Mouse (Mus musculus) liver, embryonic 14.5 days (tissue): ENCODE measurements around the gene Parp16. TPM values are rescaled to one million over a fixed set of nuclear protein-coding genes. Genes with fewer than 3 reads are reported as not detected.

Experiments used
- ATAC-seq: fragments of 200-750 bp; cut with Nextera tagmentation; 2 replicates; pipeline ENCODE4 v1.8.0; 2017; ENCODE audit warnings: moderate number of reproducible peaks, mild to moderate bottlenecking, moderate library complexity; ENCODE audit not compliant: insufficient read depth
- DNase-seq, 3 experiments: peaks; one replicate each; pipeline ENCODE4 v3.0.0-alpha.2; 2012 to 2013; ENCODE audit warnings: low read depth in 3 of 3, low spot score in 3 of 3
- H3K27ac ChIP-seq: fragments of 300-500 bp; sonication (generic); 2 replicates; pipeline ENCODE4 v1.5.1; 2014; ENCODE audit warnings: moderate library complexity, mild to moderate bottlenecking, control low read depth, inconsistent platforms
- H3K27me3 ChIP-seq: fragments of 300-500 bp; sonication (generic); 2 replicates; pipeline ENCODE4 v1.6.1; 2014; ENCODE audit warnings: mild to moderate bottlenecking, low read length, moderate library complexity; ENCODE audit not compliant: control insufficient read depth, insufficient read depth
- H3K36me3 ChIP-seq: fragments of 300-500 bp; sonication (generic); replicated peaks from 2 replicates; pipeline ENCODE4 v1.6.1; 2014; ENCODE audit warnings: low read depth; ENCODE audit not compliant: control insufficient read depth, insufficient read depth
- H3K4me1 ChIP-seq, 2 experiments: fragments of 200-500 bp in 1 of 2; fragments of 300-500 bp in 1 of 2; sonication (generic) in 1 of 2; replicated peaks; 2 replicates each; pipeline ENCODE4 v1.6.1; 2012 to 2014; ENCODE audit warnings: antibody characterized with exemption in 1 of 2, inconsistent platforms in 1 of 2, low read length in 1 of 2; ENCODE audit not compliant: control insufficient read depth in 2 of 2, insufficient read depth in 2 of 2
- H3K4me2 ChIP-seq: fragments of 300-500 bp; sonication (generic); 2 replicates; pipeline ENCODE4 v1.6.1; 2014; ENCODE audit warnings: low read depth, mild to moderate bottlenecking, control low read depth, moderate library complexity
- H3K4me3 ChIP-seq, 2 experiments: fragments of 200-500 bp in 1 of 2; fragments of 300-500 bp in 1 of 2; sonication (generic) in 1 of 2; 2 replicates each; pipeline ENCODE4 v1.5.1; 2012 to 2014; ENCODE audit warnings: low read depth in 2 of 2, low read length in 2 of 2, mild to moderate bottlenecking in 2 of 2, control low read depth in 1 of 2, inconsistent platforms in 1 of 2, moderate library complexity in 1 of 2; ENCODE audit not compliant: insufficient read depth in 1 of 2
- H3K9ac ChIP-seq: fragments of 300-500 bp; sonication (generic); replicated peaks from 2 replicates; pipeline ENCODE4 v1.6.1; 2014; ENCODE audit warnings: mild to moderate bottlenecking, control low read depth, moderate library complexity
- H3K9me3 ChIP-seq: fragments of 300-500 bp; sonication (generic); 2 replicates; pipeline ENCODE4 v1.6.1; 2016; ENCODE audit warnings: low read length, mixed read lengths; ENCODE audit not compliant: control insufficient read depth
- CTCF ChIP-seq: IDR thresholded peaks from 2 replicates; pipeline ENCODE4 v1.5.1; 2016; ENCODE audit warnings: antibody characterized with exemption, low read depth, control low read depth
- EP300 ChIP-seq: IDR thresholded peaks from 2 replicates; pipeline ENCODE4 v1.6.1; 2016; ENCODE audit warnings: antibody characterized with exemption, low read depth
- WGBS: fragments of 180-500 bp; shearing (Covaris S2); extraction: QIAGEN DNeasy Blood & Tissue Kit; methylation state at CpG from one replicate; pipeline ENCODE4 v1.1.7; 2014; ENCODE audit not compliant: insufficient replicate concordance; 5-methylcytosine and 5-hydroxymethylcytosine counted together
- polyA plus RNA-seq, 2 experiments: library from polyadenylated mRNA; depleted of rRNA in 1 of 2; stranded (reverse) in 1 of 2; unstranded in 1 of 2; fragments of >200 nt; fragmentation: Nextera tagmentation in 1 of 2; extraction: Ambion mirVana in 1 of 2; gene quantifications; 2 replicates each; pipeline versions ENCODE4 v1.2.1 to v1.2.3; 2012 to 2014

Parp16 gene
- polyA plus RNA-seq, 2 experiments: 5.7 to 7.2 TPM

GRCm38 (mm10) chr9:65154692-65155455, 40.3 kb upstream of the Parp16 start:
- H3K27me3 ChIP-seq: peaks cover 19% of the 10 kb centered on the region
- no peaks in the 10 kb centered on the region for H3K9me3 ChIP-seq
- WGBS: 54% methylated on average over 9 of the region's 9 CpGs
- no peak overlapping the region for H3K27ac ChIP-seq
- ATAC-seq (no peak), DNase-seq (no peak)
- H3K4me3 ChIP-seq: no peak overlapping the region
- no peak overlapping the region for H3K9ac ChIP-seq
- no peaks in the 10 kb centered on the region for H3K36me3 ChIP-seq
- H3K4me2 ChIP-seq: no peak overlapping the region
- no peaks in the 10 kb centered on the region for H3K4me1 ChIP-seq
- TF ChIP-seq CTCF: no peak
- no peak for TF ChIP-seq EP300

DNA sequence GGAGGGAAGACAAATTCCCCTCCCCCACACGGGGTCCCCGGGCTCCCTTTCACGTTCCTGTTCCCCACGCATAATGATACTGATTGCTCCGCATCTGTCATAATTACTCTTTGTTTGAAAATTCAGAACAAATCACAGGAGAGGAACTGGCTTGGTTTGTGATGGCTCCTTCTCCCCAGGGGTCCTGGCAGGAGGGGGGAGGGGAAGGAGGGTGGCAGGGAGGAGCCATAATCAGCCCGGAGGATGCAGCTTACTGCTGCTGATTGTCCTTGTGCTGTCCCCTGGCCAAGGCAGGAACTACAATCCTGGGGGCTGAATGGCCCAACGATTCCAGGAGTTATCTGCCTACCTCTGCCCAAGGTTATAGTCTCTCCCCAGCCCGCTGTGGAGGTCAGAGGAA, 38.5 kb upstream of the Parp16 start:
- ATAC-seq: no peak
- TF ChIP-seq EP300 (no peak), CTCF (no peak)
- 1% methylated on average over 8 of the region's 8 CpGs for WGBS

DNA sequence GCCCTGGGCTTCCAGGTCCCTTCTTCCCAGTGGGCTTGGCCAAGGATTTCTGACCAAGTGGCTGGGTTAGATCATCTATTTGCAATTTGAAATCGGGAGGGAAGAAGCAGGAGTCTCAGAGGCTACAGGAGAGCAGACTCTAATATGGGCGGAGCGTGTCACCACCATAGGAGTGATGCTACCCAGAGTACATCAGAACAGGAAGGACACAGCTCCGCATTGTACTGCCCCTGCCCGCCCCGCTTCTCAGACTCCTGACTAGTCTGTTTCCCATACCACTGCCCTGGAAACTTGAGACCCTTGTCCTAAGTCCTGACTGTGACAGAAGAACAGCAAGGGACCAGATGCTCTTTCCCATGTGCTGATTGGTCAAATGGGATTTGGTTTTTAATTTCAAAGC, 37.5 kb upstream of the Parp16 start:
- no peaks in the 10 kb centered on the region for H3K36me3 ChIP-seq
- no peak for ATAC-seq
- DNase-seq: no peak
- H3K4me3 ChIP-seq: no peak overlapping the region
- H3K27ac ChIP-seq: no peak overlapping the region
- peaks cover 45% of the 10 kb centered on the region for H3K27me3 ChIP-seq
- no peak overlapping the region for H3K4me2 ChIP-seq
- H3K9ac ChIP-seq: no peak overlapping the region
- no peak for TF ChIP-seq CTCF
- no peak for TF ChIP-seq EP300
- no peaks in the 10 kb centered on the region for H3K4me1 ChIP-seq
- no peaks in the 10 kb centered on the region for H3K9me3 ChIP-seq
- WGBS: 23% methylated on average over 6 of the region's 6 CpGs

More for the DNA sequence above, 38.5 kb upstream of the Parp16 start:
- no peaks in the 10 kb centered on the region for H3K9me3 ChIP-seq
- H3K9ac ChIP-seq: no peak overlapping the region
- peaks cover 35% of the 10 kb centered on the region for H3K27me3 ChIP-seq
- H3K4me1 ChIP-seq: no peaks in the 10 kb centered on the region
- H3K27ac ChIP-seq: no peak overlapping the region
- no peak overlapping the region for H3K4me2 ChIP-seq
- H3K36me3 ChIP-seq: no peaks in the 10 kb centered on the region
- no peak overlapping the region for H3K4me3 ChIP-seq
- no peak for DNase-seq

GRCm38 (mm10) chr9:65161188-65161587, 34.0 kb upstream of the Parp16 start:
- Histone ChIP-seq H3K9me3 (no peaks in the 10 kb centered on the region), H3K36me3 (no peaks in the 10 kb centered on the region), H3K4me2 (no peak overlapping the region), H3K27me3 (peaks cover 63% of the 10 kb centered on the region), H3K4me3 (no peak overlapping the region), H3K27ac (no peak overlapping the region), H3K4me1 (no peaks in the 10 kb centered on the region), H3K9ac (no peak overlapping the region)
- no peak for ATAC-seq
- 44% methylated on average over 4 of the region's 4 CpGs for WGBS
- TF ChIP-seq EP300: no peak
- TF ChIP-seq CTCF: no peak
- DNase-seq: no peak

- Histone ChIP-seq H3K4me1 (no peaks in the 10 kb centered on the region), H3K36me3 (no peaks in the 10 kb centered on the region), H3K9me3 (no peaks in the 10 kb centered on the region), H3K27me3 (peaks cover 61% of the 10 kb centered on the region), H3K9ac (no peak overlapping the region), H3K4me2 (no peak overlapping the region), H3K27ac (no peak overlapping the region), H3K4me3 (no peak overlapping the region)
- ATAC-seq (no peak), DNase-seq (no peak)
- TF ChIP-seq CTCF: no peak
- TF ChIP-seq EP300: no peak
- WGBS: 14% methylated on average over 8 of the region's 8 CpGs
Observed at GRCm38 (mm10) chr9:65161881-65162280, 33.3 kb upstream of the Parp16 start.
